Mouse (Mus musculus) CD4-positive, CD25-positive, alpha-beta regulatory T cell, adult 2 months (primary cell): ENCODE results near the gene 1700067P10Rik.
A peak's percentile ranks its signal among the peaks of the same experiment; 100 is the strongest.

Source experiments
- DNase-seq: peaks from one replicate; pipeline ENCODE4 v3.0.0-alpha.2; 2012; ENCODE audit warnings: low read depth, low spot score

Gene 1700067P10Rik

DNA sequence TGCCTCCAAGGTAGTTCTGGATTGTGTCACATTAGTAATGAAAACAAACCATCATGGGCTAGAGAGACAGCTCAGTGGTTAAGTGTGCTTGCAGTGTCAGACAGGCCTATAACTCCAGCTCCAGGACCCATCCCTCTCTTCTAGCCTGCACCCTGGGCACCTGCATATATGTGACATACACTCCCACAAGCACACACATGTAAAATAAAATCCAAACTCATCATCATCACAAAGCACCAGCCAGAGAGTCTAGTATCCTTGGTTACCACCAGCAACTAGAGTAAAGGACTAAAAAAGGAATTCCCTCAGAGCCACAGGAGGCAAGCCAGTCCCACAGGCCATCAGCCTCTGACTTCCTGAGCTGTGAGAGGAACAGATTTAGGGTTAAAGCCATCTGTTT is at the start of gene 1700067P10Rik:
TSS of gene 1700067P10Rik (plus strand) at position 301 of the 400 bp plus-strand sequence.
- no peak for DNase-seq

DNA sequence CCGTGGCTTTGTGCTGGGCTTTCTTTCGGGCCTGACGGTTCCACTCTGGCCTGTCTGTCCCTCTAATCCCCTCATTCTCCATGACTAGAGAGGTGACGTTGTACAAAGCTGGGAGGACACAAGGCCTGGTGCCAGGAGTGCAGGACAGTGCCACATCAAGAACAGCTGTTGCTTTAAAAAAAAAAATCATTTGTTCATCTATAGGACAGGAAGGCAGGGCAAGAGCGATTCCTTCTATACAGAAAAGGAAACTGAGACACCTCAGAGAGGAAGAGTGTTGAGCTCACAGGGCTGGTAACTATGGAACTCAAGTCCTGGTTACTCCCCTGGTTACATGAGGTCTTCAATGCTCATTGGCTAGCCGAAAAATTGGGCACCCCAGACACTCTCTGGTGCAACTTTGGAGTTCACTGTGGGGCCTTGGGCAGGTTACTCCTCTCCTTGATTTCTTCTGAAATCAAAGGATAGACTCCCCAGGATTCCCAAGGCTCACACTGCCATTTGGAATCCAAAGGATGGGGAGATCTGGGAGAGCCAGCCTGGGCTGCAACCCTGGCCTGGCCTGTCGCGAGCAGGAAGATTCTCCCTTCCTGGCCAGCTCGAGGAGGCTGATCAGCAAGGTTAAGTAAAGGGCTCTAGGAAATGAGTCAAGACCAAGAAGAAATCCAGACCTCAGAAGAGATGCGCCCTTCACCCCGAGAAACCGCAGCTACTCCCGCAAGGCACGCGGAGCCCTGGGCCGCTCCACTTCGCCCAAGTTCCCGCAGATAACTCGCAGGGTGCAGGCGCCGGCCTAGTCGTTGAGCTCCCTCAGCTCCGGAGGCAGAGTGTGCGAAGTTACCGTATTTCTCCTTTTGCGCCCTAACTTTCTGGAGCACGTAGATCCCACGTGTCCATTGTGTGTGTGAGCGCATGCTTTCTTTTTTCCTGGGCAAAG is 47.5 kb upstream of the 1700067P10Rik start:
- peak; percentile 80 for DNase-seq

DNA sequence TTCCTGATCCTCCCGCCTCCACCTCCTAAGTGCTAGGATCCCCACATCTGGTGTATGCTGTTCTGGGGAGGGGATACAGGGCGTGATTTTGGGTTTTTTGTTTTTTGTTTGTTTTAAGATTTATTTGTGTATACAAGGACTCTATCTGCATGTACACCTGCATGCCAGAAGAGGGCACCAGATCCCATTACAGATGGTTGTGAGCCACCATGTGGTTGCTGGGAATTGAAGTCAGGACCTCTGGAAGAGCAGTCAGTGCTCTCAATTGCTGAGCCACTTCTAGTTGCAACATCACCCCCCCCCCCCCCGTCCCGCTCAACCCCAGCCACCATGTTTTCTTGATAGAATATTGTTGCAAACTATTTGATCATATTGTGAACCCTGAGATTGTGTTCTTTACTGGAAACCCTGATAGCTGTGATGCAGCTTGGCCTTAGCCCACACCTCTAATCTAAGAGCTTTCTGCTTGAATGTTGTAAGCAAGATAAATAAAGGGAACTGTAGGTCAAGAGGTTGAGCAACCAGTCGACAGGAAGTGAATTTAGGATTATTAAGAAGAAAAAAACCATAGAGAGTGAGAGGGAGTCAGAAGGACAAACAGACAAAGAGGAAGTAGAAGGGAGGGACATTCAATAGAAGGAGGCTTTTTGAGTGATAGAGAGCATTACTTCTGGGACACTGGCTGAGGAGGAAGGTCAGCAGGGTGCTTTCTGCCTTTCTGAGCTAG is 45.8 kb upstream of the 1700067P10Rik start:
- DNase-seq = no peak

DNA sequence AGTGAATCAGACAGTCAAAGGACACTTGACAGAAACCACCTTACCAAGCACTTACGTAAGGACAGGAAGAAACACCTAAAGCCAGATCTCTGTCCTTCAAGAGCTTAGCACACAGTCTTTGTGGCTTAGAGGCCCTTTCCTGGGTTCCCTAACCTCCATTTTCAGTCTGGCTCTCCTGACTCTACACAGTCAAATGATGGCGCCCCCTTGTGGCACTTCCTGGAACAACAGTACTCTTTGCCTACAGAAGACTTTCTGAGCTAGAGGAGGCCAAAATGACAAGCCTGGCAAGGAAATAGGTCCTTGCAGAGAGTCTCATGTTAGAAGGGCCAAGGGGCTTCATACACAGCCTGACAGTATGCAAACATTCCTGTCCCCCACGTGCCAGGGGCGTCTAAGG is 43.5 kb upstream of the 1700067P10Rik start:
- peak; percentile 89 for DNase-seq

DNA sequence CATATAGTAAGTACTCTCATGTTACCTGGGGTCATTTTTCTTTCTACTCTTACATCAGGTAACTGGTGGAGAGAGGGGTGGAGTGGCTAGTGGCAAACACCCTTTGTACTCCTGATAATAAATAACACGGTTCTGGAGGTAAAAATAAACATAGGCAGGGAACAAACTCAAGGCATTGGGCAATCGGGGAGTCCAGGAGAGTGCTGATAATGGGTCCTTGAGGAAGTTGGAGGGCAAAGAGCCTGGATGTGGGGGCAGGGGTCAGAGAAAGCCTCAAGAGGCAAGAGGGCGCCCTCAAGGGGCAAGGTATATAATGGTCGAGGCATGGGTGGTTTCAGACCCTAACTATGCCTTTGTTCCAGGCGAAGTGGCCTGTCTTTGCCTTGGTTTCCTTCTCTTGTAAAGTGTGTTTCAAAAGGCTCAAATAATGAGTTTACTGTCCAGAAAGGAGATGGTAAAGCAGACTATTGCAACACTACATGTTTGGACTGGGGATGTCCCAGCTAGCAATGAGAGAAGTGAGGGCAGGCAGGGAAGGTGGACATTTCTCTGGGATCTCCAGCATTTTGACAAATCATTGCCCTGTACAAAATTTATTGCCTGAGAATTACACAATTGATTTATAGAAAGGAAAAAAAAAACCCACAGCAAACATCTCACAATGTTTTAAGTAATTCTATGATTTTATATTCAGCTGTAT is 37.3 kb upstream of the 1700067P10Rik start:
- DNase-seq = no peak

DNA sequence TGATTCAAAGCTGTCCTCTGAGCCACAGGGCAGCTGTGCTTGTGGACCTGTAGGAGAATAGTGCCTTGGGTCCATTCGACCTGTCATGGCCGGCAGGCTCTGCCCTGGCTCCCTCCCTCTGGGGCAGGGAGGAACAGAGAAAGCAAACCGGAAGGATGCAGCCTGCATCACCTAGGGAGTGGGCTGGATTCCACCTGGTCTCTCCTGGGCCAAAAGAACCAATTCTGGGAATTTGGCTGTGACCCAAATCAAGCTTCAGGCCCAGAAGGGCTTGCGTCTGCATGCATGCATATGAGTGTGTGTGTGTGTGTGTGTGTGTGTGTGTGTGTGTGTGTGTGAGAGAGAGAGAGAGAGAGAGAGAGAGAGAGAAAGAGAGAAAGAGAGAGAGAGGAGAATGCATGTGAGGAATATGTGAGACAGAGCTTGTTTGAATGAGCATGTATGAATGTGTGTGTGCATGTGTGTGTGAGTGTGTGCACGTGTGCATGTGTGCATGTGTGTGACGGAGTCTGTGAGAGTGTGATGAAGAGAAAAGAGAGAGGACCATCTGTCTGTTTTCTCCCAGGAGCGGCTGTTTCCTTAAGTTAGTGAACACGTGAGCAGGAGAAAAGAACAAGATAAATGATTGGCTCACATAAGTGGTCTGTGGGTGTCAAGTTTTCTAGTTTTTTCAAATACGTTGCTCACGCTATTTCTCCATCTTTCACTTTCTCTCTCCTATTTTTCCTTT is 36.6 kb upstream of the 1700067P10Rik start:
- no peak for DNase-seq

DNA sequence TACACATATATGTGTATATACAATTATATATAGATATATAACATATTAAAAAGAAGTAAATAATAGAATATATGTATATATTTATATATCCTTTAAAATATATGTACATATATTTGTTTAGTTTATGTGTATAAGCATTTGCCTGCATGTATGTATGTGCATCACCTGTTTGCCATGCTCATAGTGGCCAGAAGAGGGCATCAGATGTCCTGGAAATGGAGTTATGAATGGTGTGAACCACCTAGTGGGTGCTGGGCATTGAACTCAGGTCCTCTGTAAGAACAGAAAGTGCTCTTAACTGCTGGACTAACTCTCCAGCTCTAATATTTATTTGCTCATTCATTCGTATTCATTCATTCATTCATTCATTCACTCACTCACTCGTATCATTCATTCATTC is 35.5 kb upstream of the 1700067P10Rik start:
- no peak for DNase-seq

- no peak for DNase-seq
These were observed 33.9 kb upstream of the 1700067P10Rik start for GRCm38 (mm10) chr17:48055076-48055816.

- no peak for DNase-seq
These were observed 31.7 kb upstream of the 1700067P10Rik start for GRCm38 (mm10) chr17:48057382-48057781.

- no peak for DNase-seq
These were observed 24.8 kb upstream of the 1700067P10Rik start for GRCm38 (mm10) chr17:48064196-48064843.

GRCm38 (mm10) chr17:48065081-48065501 is 24.0 kb upstream of the 1700067P10Rik start:
- DNase-seq = no peak

GRCm38 (mm10) chr17:48067083-48067614 is 22.0 kb upstream of the 1700067P10Rik start:
- DNase-seq = no peak

DNA sequence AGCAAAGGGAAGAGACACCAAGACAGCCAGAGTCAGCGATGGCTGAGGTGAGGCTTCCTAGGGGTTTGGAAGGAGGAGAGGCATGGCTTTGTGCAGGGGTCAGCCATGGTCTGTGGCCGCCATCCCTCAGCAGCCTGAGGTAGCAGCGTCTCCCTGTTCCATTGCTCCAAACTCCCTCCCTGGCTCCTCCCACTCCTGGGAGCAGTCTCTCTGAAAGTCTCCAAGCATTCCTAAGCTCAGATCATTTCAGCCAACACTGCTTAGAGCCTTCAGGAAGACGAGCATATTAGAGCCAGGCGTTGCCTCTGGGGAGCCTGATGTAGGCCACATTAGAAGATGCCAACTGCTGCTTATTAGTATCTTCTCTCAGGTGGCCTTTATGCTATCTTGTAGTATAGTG is 21.4 kb upstream of the 1700067P10Rik start:
- no peak for DNase-seq

- no peak for DNase-seq
These were observed 8.5 kb upstream of the 1700067P10Rik start for GRCm38 (mm10) chr17:48080626-48081025.

DNA sequence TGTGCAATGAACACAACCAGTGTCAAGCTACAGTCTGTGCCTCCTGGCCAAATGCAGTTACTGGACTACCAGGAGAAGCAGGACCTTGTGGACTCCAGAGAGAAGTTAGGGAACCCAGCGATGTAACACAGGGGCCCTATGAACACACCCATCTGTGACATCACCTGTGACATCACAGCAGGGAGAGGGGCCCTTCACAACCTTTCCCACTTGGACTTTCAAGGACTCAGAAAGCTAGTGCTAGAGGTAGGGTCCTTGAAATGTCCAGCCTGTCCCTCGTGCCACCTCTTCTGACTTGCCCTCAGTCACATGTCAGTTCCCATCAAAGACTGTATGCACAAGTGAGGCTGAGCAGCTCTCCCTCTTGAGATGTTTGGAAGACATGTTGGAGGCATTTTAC is 327 bp downstream of the 1700067P10Rik start:
- no peak for DNase-seq

DNA sequence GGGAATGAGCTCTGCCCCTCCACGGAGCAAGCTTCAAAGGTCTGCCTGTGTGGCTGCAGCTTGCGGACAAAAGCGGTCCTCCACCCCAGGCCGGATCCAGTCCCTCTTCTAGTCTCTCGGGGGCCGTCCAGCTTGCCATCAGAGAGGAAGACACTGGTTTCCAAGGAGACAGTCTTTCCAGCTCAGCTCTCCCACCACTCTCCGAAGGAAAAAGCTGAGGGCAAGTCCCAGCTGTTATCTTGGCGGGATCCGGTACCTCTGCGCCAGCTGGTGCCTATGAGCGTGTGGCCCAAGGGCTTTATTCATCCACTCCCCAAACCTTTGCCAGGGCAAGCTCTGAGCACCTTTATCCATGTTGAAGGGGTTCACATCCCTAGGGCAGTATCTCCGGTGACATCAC is 1.2 kb downstream of the 1700067P10Rik start:
- no peak for DNase-seq

- DNase-seq = peak; percentile 23
These were observed 4.2 kb downstream of the 1700067P10Rik start for GRCm38 (mm10) chr17:48093286-48093817.

DNA sequence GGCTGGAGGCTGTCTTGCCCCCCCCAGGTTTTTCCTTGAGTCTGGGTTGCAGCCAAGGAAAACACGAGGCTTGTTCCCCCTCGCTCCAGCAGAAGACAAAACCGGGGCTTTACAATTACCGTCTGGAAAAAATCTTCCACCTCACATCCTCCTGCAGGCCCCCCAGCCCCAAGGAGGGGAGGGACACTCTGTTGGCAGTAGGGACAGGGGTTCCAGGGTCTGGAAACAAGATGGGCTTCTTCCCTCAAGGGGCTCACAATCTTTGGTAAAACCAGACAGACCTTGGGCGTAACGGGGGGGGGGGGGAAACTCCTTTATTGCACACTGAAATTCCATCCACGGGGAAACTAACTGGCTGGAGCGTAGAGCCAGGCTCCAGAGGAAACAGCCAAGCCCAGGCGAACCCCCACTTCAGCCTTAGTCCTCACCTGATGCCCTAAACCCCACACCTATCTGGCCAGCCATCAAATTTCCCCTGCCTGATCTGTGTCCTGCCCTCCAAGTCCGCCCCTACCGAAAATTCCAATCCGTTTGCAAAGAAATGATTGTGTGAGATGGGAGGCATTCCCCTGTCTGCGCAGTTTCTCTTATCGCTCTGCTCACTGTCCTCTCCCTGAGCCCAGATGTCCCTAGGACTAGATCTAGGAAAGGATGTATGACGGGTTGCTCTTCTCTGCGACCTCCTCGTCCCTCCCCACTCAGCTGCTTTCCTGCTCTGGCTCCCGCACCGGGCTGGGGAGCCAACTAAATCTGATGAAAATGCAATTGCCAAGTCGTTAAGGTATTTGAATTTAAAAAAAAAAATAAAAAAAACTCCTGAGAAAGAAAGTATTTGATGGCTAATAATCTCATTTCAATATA is 5.9 kb downstream of the 1700067P10Rik start:
- DNase-seq = no peak

- peak; percentile 28 for DNase-seq
These were observed 6.6 kb downstream of the 1700067P10Rik start for GRCm38 (mm10) chr17:48095718-48096121.
